Mouse (Mus musculus): ENCODE data around the gene Gm20489.

- TF ChIP-seq POLR2A (IDR thresholded peaks at IDR 0.05; ENCODE audit: extremely low read depth, insufficient read depth, low read length) = no peak
- TF ChIP-seq CTCF (IDR thresholded peaks at IDR 0.05; ENCODE audit: low read depth, low read length) = no peak
These were observed 31.7 kb upstream of the Gm20489 start for GRCm38 (mm10) chrX:101300427-101301030.

All from liver, adult 2 months (tissue).